Mouse (Mus musculus) kidney, adult 9 months (tissue): ENCODE measurements around the gene Erp29.

ENCODE experiments used
- DNase-seq: peaks from one replicate; pipeline ENCODE4 v3.0.0; 2022

Gene Erp29

GRCm38 (mm10) chr5:121386120-121386909, 66.0 kb downstream of the Erp29 start:
- no peak for DNase-seq

DNA sequence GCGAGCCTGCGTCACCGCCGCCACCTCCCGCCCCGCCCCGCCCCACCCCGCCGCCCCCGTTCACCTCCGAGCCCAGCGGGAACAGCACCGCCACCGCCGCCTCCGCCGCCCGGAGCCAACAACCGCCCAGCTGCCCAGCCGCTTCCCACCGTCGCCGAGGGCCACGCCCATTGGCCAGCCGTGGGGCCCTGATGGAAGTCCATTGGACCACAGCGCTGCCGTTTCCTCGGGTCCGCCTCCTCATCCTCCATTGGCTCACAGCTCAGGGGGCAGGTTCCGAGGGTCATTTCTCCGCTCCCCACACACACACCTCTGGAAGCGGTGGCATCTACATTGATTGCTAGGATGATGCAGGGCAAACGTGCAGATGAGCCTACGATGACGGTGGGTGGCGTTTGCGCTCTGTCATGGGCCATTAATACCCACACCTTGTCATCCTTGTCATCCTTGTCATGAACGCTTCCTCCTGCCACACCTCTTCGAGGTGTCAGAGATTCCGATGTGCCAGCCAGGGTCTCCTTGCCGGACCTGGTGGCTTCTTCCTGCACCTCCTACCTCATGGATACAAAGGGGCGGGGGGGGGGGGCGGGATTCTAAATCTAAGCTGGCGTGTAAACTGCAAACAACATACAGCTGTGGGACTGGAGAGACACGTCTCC, 66.7 kb downstream of the Erp29 start, which contains the start of gene Trafd1:
Gene Trafd1, minus strand, starts transcription at position 172 of the 659 bp plus-strand sequence.
- DNase-seq: peak; percentile 96

DNA sequence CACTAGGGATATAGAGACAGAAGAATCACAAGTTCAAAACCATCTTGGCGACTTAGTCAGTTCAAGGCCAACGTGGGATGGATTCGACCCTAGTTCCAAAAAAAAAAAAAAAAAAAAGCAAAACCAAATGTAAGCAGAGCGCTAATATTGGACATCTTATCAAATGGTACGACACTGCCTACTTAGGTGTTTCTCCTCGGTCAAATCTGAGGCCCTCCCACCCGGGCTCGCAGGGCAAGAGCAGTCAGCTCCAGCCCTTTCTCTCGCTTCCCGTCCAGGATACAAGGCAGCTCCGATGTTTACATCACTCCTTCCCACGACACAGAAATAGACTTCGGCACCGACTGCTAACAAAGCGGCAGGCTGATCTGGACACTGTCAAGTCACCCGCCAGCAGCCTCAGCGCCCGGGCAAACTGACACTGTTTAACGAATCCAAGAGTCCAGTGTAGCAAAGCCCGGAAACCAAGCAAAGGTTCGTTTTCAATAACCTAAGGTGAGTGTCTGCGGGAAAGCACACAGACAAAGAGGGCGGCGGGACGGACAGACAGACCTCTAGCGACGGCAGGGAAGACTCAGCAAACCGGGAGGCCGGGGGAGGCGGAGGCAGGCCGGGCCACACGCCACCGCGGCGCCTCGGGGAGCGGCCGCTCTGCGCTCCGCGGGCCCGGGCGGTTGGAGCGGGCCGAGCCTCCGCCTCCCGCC, 67.4 kb downstream of the Erp29 start:
- DNase-seq: peak; percentile 71

DNA sequence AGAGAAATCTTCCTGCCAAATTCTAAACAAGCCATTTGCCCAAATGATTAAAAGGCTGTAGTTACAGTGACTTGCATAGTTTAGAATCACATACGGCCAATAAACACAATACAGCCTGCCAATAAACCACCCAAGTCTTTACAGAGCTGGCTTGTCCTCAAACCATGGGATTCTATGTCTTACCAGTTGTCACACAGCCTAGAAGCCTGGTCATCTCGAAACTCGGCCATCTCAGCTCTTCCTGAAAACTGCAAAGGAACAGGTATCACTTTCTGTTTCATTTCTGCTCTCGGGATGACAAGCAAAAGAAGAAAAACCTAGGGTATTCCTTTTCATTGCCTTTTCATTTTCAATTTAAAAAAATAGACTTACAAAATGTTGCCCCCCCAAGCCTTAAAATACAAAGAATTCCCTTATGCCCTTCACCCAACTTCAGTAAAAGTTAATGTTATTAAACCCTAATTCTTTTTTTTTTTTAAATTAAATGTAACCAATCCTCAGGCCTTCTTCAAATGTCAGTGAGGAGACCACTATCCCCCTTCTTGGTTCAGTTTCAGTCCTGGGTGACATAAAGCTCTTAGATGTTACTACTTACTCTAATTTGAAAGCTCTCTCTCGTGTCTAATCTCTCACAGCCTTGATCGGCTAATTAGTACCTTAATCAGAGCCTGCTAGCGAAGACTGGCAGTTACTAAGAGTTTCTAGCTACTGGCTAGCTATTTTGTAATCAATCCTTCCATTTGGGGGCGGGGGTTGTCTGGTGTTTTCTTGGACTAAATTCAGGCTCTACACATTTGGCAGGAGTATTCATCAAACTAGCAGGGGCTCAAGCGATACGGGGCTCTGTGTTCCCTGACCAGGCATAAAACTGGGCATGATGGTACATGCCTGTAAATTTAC, 68.2 kb downstream of the Erp29 start:
- peak; percentile 38 for DNase-seq

GRCm38 (mm10) chr5:121380692-121381091, 71.6 kb downstream of the Erp29 start:
- DNase-seq: no peak

- no peak for DNase-seq
Observed at GRCm38 (mm10) chr5:121378678-121379256, 73.5 kb downstream of the Erp29 start.
